20 mouse cellular contexts compared by ENCODE assay signal in genomic region chr6:87112125-87112524, GRCm38 (mm10). TPM values are rescaled to one million over a fixed set of nuclear protein-coding genes. Genes with fewer than 3 reads are reported as not detected.
A peak's percentile ranks its signal among the peaks of the same experiment; 100 is the strongest.
DNase-seq lines count a peak whose midpoint lies in the region; ATAC-seq lines count a peak whose summit lies in the region.
"Had no signal": no experiment of that assay in that cellular context is flagged by ENCODE, and none has a peak within 500 bp of the region (broad histone marks: within the 10 kb centered on the region; RNA-seq: fewer than 3 reads in every experiment).

No protein-coding gene starts in this region.

- no peaks in the 10 kb centered on the region for H3K9me3 ChIP-seq in heart, embryonic 12.5 days (replicated peaks)
- H3K9me3 ChIP-seq: forebrain, embryonic 13.5 days; megakaryocyte, embryonic 14.5 days had no signal

- ATAC-seq in heart, embryonic 12.5 days (ENCODE audit: insufficient number of reproducible peaks, low FRiP score): no peak
- ATAC-seq: forebrain, embryonic 13.5 days had no signal

- DNase-seq in heart, adult 9 months (ENCODE audit: low spot score in 2 of 2): peak; percentile 25 to 33
- peak; percentile 23 for DNase-seq in urinary bladder, postnatal 14 days (ENCODE audit: low spot score)
- no peak for DNase-seq in urinary bladder, postnatal 10 days (ENCODE audit: low spot score)
- DNase-seq in heart, postnatal 14 days: peak; percentile 26 to 51
- no peak for DNase-seq in spleen, postnatal 10 days (ENCODE audit: low spot score in 2 of 2)
- DNase-seq in kidney, adult 18-20 months: no peak
- DNase-seq in frontal cortex, postnatal 10 days (ENCODE audit: low spot score in 2 of 2): no peak
- DNase-seq: B cell, adult 2 months; cerebellum, adult 9-10 months; kidney, postnatal 14 days; layer of hippocampus, postnatal 36 days; liver; lung, embryonic 14.5 days; right cerebral cortex, postnatal 25 days had no signal

- intact Hi-C loops in heart, postnatal 14 days (cut with DNase I): no loop called here

- no peaks in the 10 kb centered on the region for H3K36me3 ChIP-seq in heart, embryonic 12.5 days

- 84% methylated on average over 6 of the region's 6 CpGs for WGBS in heart, embryonic 12.5 days

- H3K27ac ChIP-seq in heart, embryonic 12.5 days (ENCODE audit: poor library complexity, severe bottlenecking): no peak overlapping the region
- H3K27ac ChIP-seq: forebrain, embryonic 13.5 days had no signal

- no peak overlapping the region for H3K9ac ChIP-seq in heart, embryonic 12.5 days
- H3K9ac ChIP-seq: forebrain, embryonic 13.5 days; lung, embryonic 14.5 days had no signal

- H3K4me3 ChIP-seq in heart, embryonic 12.5 days: no peak overlapping the region
- H3K4me3 ChIP-seq: forebrain, embryonic 13.5 days; megakaryocyte, embryonic 14.5 days; myocyte had no signal

- no peaks in the 10 kb centered on the region for H3K4me1 ChIP-seq in heart, embryonic 12.5 days (replicated peaks)
- H3K4me1 ChIP-seq: forebrain, embryonic 13.5 days; megakaryocyte, embryonic 14.5 days had no signal

- peaks cover 13% of the 10 kb centered on the region for H3K27me3 ChIP-seq in heart, embryonic 12.5 days (replicated peaks)
- H3K27me3 ChIP-seq: forebrain, embryonic 13.5 days had no signal

- no peak overlapping the region for H3K4me2 ChIP-seq in heart, embryonic 12.5 days
- H3K4me2 ChIP-seq: forebrain, embryonic 13.5 days; lung, embryonic 14.5 days had no signal

RNA-seq across cellular contexts. Expression of gene D6Ertd527e, which starts 7.6 kb away (rescaled TPM):
- polyA plus RNA-seq in heart, embryonic 12.5 days (2016; fragmentation: Nextera tagmentation; extraction: Ambion mirVana): 0.10 TPM in 1 of 2 replicates, not detected in the other
- not detected for total RNA-seq in heart, postnatal 14 days (2021)
- total RNA-seq: ES-E14; gastrocnemius, postnatal 36 days; layer of hippocampus, postnatal 36 days had no signal

Comparison
In these comparisons a context has a peak if more than half of its experiments do, and no peak if none do; other contexts are left out.
1. DNase-seq: peak in heart, adult 9 months (2 of 2), urinary bladder, postnatal 14 days (single experiment) and heart, postnatal 14 days (2 of 2); none in urinary bladder, postnatal 10 days (single experiment), spleen, postnatal 10 days (0 of 2), kidney, adult 18-20 months (single experiment) and frontal cortex, postnatal 10 days (0 of 2).